Mouse (Mus musculus): Measurements from ENCODE around the gene Rasgef1b.

The Rasgef1b gene

DNA sequence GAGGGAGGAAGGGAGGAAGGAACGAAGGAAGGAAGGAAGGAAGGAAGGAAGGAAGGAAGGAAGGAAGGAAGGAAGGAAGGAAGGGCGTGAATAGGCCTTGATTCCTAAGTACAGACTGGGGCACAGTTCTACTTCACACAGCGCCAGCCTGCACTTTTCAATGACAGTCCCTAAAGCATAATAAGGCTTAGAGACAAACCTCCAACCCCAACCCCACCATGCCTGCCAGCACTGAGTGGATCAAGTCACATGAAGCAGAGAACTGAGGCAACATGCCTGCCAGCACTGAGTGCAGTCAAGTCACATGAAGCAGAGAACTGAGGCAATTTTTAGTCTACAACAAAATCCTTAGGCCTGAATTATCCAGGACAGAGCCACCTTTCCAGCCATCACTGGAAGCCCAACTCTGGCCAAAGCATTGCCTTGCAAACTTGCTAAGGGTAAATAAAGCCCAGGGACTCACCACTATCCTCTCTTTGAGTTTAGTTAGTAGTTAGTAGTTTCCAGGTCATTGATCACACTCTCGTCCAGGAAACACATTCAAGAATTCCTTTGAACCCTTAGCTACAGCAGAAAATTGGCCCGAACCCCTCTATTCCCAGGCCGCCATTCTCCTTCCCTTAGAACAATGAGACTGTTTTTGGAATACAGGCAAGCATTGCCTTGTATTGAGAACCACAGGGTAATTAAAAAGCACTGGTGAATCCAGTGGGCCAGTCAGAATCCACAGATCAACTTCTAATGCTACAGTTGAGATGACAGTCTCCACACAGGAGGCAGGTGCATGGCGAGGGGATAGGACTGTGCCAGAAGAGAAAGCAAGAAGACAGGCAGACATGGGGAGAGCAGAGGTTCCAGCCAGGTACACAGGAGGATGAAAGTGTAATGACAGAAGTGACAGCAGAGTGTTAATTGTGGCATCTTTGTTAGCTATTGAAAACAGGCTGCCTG lies 513.4 kb downstream of the Rasgef1b start:
- no peak for DNase-seq (ENCODE audit: low spot score)

DNA sequence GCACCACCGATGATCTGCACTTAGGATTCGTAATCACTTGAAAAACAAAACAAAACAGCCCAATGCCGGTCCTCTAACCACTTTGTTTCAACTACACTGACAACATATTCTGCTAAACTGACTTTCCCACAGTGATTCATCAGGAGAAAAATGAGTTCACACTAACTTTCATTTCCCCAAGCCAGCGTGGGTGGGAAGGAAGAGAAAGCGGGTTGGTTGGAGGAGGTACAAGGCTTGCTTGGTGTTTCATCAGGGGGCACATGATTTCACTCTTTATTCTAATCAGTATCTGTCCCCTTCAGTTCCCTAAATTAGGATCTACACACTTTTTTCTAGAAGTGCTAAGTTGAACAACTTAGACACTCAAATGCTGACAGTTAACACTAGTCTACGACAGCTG lies 514.5 kb downstream of the Rasgef1b start:
- DNase-seq (ENCODE audit: low spot score) = peak; percentile 39

DNA sequence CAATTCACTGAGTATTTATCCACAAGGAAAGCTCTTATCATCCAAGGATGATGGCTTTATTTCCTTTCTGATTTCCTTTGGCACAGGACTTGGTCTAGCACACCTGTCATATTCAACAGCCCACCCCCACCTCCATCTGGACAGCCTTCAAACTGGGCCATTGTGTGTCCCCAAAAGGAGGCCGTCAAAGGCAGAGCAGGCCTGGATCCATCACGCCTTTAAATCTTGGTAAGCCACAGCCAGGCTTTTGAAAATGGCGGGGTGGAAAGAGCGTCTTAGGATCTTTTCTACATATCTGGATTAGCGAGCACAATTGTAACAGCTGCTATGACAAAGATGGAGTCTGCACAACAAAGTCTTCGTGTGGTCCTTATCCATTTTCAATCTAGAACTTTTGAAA lies 515.7 kb downstream of the Rasgef1b start:
- no peak for DNase-seq (ENCODE audit: low spot score)

DNA sequence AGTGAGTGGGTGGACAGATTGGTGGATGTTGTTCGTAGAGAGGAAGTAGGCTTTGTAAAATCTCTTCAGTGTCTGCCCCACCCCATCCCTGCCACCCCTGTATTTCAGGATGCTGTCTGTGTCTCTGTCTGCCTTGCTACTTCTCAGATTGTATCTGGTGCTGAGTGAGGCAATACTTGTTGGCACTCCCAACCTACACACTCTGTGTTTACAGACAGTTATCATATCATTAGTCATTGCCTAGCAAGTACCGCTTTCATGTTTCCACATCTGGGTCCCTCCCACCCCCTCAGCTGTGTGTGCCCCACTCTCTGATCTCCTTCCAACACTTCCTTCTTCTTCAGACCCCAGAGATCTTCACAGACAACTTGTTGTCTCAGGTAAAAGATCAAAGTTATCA lies 525.4 kb downstream of the Rasgef1b start:
- no peak for DNase-seq (ENCODE audit: low spot score)

DNA sequence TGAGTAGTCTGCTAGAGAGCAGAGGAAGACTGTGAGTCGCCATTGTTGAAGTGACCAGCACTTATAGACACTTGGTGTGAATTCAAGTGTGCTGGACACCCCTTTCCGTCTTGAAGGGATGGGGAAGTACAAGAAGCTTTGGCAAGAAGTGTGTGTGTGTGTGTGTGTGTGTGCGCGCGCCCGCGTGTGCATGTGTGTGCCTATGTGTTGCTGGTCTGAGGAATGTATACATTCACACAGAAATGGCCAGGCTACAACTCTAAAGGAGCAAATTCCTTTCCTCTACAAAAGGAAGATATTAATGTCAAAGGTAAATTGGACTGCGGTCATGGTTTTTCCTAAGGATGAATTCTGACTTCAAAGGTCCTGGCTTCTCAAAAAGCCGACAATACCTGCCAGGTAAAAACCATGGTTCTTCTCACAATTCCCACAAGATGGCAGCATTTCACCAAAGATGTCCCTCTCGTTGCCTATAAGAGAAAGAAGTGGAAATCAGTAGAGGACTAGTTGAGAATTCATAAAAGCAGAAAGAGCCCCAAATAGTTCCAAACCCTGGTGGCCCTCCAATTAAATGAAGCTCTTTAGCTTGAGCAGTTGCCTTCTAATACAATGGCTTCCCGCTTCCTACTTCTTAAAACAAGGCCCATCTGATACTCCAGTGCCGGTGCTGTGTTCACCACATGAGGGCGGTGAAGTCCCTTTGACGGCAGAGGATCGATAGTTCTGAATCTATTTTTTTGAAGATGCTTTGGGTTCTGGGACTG lies 526.6 kb downstream of the Rasgef1b start:
- DNase-seq (ENCODE audit: low spot score) = peak; percentile 59

GRCm38 (mm10) chr5:99195436-99195835 lies 533.4 kb downstream of the Rasgef1b start:
- DNase-seq (ENCODE audit: low spot score) = no peak

- DNase-seq (ENCODE audit: low spot score) = peak; percentile 12
Measured at GRCm38 (mm10) chr5:99190941-99191800, 537.7 kb downstream of the Rasgef1b start.

- no peak for DNase-seq (ENCODE audit: low spot score)
Measured at GRCm38 (mm10) chr5:99183637-99184036, 545.2 kb downstream of the Rasgef1b start.

DNA sequence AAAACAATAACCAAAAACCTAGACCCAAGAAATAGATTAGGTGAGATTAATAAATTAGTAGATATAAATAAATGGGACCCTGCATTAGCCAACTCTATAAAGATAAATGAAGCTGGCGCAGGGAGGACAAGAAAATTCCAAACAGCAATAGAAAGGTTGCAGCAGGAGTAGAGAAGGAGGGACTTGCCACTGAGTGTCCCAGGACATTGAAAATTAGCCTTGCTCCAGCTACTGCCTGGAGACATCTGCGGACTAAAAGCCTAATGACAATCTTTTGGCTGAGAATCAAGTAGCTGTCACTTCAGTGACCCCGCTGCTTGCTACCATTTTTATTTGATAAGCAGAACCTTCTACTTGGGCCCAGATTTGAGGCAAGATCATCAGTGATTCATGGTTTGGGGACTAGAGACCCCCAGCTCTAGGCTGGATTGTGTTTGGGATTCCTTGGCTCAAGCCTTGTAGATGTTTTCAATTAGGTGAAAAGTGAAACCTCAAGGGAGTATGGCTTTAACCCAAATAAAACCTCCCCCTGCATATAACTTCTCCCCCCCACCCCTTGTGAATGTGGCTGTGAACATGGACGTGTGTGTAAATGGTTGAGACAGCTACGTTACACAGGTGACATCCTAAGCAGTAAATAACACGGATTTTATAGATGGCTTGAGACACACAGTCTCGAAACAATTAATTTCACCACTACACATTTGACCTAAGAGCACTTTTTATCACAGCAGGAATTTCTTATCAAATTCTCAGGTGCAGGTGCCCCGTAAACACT lies 554.1 kb downstream of the Rasgef1b start:
- DNase-seq (ENCODE audit: low spot score) = no peak

GRCm38 (mm10) chr5:99169836-99170235 lies 559.0 kb downstream of the Rasgef1b start:
- DNase-seq (ENCODE audit: low spot score) = no peak

DNA sequence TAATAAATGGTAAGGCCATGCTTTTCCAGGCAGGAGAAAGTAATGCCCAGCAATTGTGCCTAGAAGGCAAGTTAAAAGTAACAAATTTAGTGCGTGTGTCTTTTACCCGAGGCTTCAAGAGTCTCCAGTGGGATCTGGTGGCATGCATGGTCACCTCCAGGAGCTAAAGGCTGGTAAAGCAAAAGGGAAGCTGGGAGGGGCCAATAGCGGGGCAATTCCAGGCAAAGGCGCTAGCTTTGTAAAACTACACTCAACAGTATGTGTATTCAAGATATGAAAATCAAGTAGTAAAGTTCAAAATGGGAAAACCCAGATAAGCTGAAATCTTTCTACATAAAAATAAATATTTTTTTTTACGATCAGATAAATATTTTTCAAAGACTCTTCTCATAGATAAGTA lies 561.1 kb downstream of the Rasgef1b start:
- DNase-seq (ENCODE audit: low spot score) = no peak
